Mouse (Mus musculus) olfactory bulb, adult 2 months (tissue): Measurements from ENCODE around the gene Olfm2.

Source experiments
- CTCF ChIP-seq: fragments of 200-500 bp; IDR thresholded peaks from 2 replicates; pipeline ENCODE4 v1.5.1; 2012; ENCODE audit warnings: low read depth, mild to moderate bottlenecking, low read length, moderate library complexity; ENCODE audit not compliant: insufficient read depth
- POLR2A ChIP-seq: fragments of 200-500 bp; IDR thresholded peaks from 2 replicates; pipeline ENCODE4 v1.6.1; 2012; ENCODE audit warnings: mild to moderate bottlenecking, low read depth, low read length, moderate library complexity; ENCODE audit not compliant: insufficient read depth

- TF ChIP-seq POLR2A (no peak), CTCF (no peak)
These were observed 104.6 kb downstream of the Olfm2 start for GRCm38 (mm10) chr9:20641501-20641900.
